In the genomic region with DNA sequence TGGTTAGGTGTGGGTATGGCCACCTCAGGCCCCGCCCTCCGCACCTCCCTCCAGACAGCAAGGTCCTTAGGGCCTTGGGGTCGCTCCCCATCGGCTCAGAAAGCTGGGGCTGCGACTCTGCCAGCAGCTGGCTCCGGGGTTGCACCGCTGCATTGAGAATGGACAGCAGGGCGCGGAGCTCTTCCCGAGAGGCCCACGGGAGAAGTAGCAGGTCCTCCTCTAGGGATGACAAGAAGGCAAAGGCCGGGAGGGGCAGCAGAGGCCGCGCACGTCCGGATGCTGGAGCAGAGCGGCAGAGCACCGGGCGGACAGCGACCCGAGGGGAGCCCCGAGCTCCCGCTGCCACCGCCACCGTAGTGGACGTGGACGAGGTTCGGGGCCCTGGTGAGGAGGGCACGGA, we compare ENCODE assay signal across 8 mouse cellular contexts. TPM values are rescaled to one million over a fixed set of nuclear protein-coding genes. Genes with fewer than 3 reads are reported as not detected.
DNase-seq lines count a peak whose midpoint lies in the region; ATAC-seq lines count a peak whose summit lies in the region.

A gene (plus strand): TSS at position 98 of the 400 bp plus-strand sequence.

- peak; percentile 48; the same call in 1 of the 2 replicates for ATAC-seq in common myeloid progenitor, adult 5-6 weeks (replicated peaks; ENCODE audit: low read depth, poor library complexity, severe bottlenecking)
- no peak for ATAC-seq in hindbrain, embryonic 16.5 days
- 0 out of 2 replicates have a peak, but pooled peaks have one; percentile 34 for ATAC-seq in megakaryocyte-erythroid progenitor cell, adult 5-6 weeks (replicated peaks; ENCODE audit: low FRiP score, low TSS enrichment, poor library complexity, severe bottlenecking)

- DNase-seq in gastrocnemius, postnatal 10 days = peak; percentile 9
- no peak for DNase-seq in gastrocnemius, postnatal 36 days
- DNase-seq in thymus, postnatal 4 days = peak; percentile 59
- DNase-seq in MN1 (ENCODE audit: low spot score) = no peak
- no peak for DNase-seq in gastrocnemius, postnatal 4 days (ENCODE audit: low spot score in 2 of 2)

- no peaks in the 10 kb centered on the region for H3K36me3 ChIP-seq in hindbrain, embryonic 16.5 days (ENCODE audit: control insufficient read depth, insufficient read depth, low read length)

- H3K4me2 ChIP-seq in hindbrain, embryonic 16.5 days (ENCODE audit: low read length) = peak within 1 kb of the TSS; percentile 48

- peaks cover 14% of the 10 kb centered on the region for H3K27me3 ChIP-seq in hindbrain, embryonic 16.5 days (replicated peaks; ENCODE audit: control insufficient read depth, insufficient read depth, low read length)

- no peak within 1 kb of the TSS for H3K27ac ChIP-seq in hindbrain, embryonic 16.5 days (ENCODE audit: low read depth, low read length)

- whole genome bisulfite sequencing in hindbrain, embryonic 16.5 days = 6% methylated on average over 29 of the region's 29 CpGs

- no peak within 1 kb of the TSS; the same call in 1 of the 2 replicates for H3K9ac ChIP-seq in hindbrain, embryonic 16.5 days (ENCODE audit: low read depth, low read length)

- peak within 1 kb of the TSS; percentile 27 for H3K4me3 ChIP-seq in hindbrain, embryonic 16.5 days (ENCODE audit: low read length)

- H3K4me1 ChIP-seq in hindbrain, embryonic 16.5 days (ENCODE audit: control insufficient read depth, insufficient read depth, low read depth, low read length) = peaks cover 5% of the 10 kb centered on the region

- intact Hi-C loops in gastrocnemius, postnatal 36 days (cut with DNase I) = no loop called here

- H3K9me3 ChIP-seq in hindbrain, embryonic 16.5 days (ENCODE audit: control insufficient read depth, low read length) = no peaks in the 10 kb centered on the region

RNA-seq across cellular contexts. Expression of the gene that starts here (rescaled TPM):
- total RNA-seq in gastrocnemius, postnatal 10 days (2021) = not detected
- not detected for total RNA-seq in gastrocnemius, postnatal 36 days (2021)
- total RNA-seq in common myeloid progenitor, adult 5-6 weeks (2017) = not detected in 2 replicates
- 0.66 and 0.73 TPM in 2 replicates for polyA plus RNA-seq in hindbrain, embryonic 16.5 days (2015; fragmentation: Nextera tagmentation; extraction: Ambion mirVana)
- total RNA-seq in megakaryocyte-erythroid progenitor cell, adult 5-6 weeks (2014; fragmentation: Nextera tagmentation) = not detected in 2 replicates
- not detected in 2 replicates for total RNA-seq in megakaryocyte-erythroid progenitor cell, adult 5-6 weeks (2017)
- not detected for total RNA-seq in gastrocnemius, postnatal 4 days (2021)

Comparison
In these comparisons a context has a peak if more than half of its experiments do, and no peak if none do; other contexts are left out.
1. Peak in DNase-seq in gastrocnemius, postnatal 10 days; RNA of the gene not detected or under 1 TPM.
2. Peak in ATAC-seq in common myeloid progenitor, adult 5-6 weeks; RNA of the gene not detected or under 1 TPM.
3. Peak in ATAC-seq in megakaryocyte-erythroid progenitor cell, adult 5-6 weeks; RNA of the gene not detected or under 1 TPM.